Mouse (Mus musculus) forebrain, embryonic 10.5 days (tissue): ENCODE measurements around the gene Tmtc1. TPM values are rescaled to one million over a fixed set of nuclear protein-coding genes. Genes with fewer than 3 reads are reported as not detected.
A peak's percentile ranks its signal among the peaks of the same experiment; 100 is the strongest.

Experiments
- DNase-seq: peaks from one replicate; pipeline ENCODE4 v3.0.0-alpha.2; 2017; ENCODE audit warnings: low spot score; ENCODE audit errors: extremely low spot score
- H3K27ac ChIP-seq: fragments of 300-500 bp; sonication (generic); 2 replicates; pipeline ENCODE4 v1.5.1; 2016; ENCODE audit warnings: mild to moderate bottlenecking
- H3K27me3 ChIP-seq: fragments of 300-500 bp; sonication (generic); 2 replicates; pipeline ENCODE4 v1.6.1; 2016; ENCODE audit warnings: mild to moderate bottlenecking; ENCODE audit not compliant: poor library complexity, severe bottlenecking
- H3K36me3 ChIP-seq: fragments of 300-500 bp; sonication (generic); replicated peaks from 2 replicates; pipeline ENCODE4 v1.6.1; 2016; ENCODE audit warnings: mild to moderate bottlenecking, moderate library complexity
- H3K4me1 ChIP-seq: fragments of 300-500 bp; sonication (generic); 2 replicates; pipeline ENCODE4 v1.6.1; 2016
- H3K4me3 ChIP-seq: fragments of 300-500 bp; sonication (generic); 2 replicates; pipeline ENCODE4 v1.5.1; 2016; ENCODE audit warnings: mild to moderate bottlenecking, moderate library complexity
- H3K9me3 ChIP-seq: fragments of 300-500 bp; sonication (generic); 2 replicates; pipeline ENCODE4 v1.6.1; 2016; ENCODE audit warnings: mild to moderate bottlenecking, moderate library complexity
- WGBS: fragments of 180-500 bp; shearing (Covaris S2); methylation state at CpG from one replicate; pipeline ENCODE4 v1.1.7; 2016; 5-methylcytosine and 5-hydroxymethylcytosine counted together
- polyA plus RNA-seq: library from polyadenylated mRNA; unstranded; fragments of >200 nt; fragmentation: Nextera tagmentation; extraction: Ambion mirVana; gene quantifications from 2 replicates; pipeline ENCODE4 v1.2.1, GENCODE M21; 2016

The Tmtc1 gene
- polyA plus RNA-seq: 0.20 and 0.26 TPM in 2 replicates

DNA sequence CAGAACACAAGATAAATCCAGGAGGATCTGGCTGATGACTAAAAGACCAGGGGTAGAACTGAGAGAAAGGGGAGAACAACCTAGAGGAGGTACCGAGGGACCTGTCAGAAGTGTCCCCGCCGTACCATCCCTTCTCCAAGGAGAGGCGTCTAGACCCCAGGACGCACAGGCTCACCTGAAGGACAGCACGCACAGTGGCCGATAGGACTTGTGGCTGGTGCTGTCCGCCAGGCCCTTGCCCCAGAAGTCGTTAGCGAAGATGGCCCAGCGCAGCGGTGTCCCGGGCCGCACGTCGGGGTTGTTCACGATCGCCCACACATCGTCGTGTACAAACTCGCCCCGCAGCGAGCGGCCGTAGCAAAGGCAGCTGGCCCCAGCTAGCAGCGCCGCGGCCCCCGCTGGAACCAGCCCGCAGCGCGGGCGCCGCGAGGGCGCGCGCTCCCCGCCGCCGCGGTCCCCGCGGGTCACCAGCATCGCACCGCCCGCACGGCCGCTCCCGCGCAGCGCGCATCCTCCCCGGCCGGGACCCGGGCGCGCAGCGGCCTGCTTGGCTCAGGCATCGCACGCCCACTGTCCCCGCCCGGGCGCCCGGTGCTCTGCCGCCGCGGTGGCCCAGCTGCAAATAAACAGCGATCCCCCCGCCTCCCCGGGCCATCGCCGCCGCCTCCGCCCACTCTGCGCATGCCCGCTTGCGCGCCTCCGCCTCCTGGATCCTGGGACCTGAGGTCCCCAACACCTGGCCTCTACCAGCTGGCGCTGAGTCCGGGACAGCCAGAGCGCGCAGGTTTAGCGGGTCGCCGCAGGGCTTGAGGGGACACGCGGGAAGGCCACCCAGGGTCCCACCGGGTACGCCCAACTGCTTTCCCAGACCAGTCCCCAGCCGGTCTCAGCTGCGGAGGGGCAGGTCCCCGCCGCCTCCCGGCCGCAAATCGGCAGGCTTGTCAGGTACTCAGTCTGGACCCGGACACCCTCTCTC lies at the start of gene Tmtc1:
TSS of gene Tmtc1 (minus strand) at position 664 of the 976 bp plus-strand sequence.
- peak within 1 kb of the TSS; percentile 76 for H3K4me3 ChIP-seq
- peaks cover 67% of the 10 kb centered on the region for H3K27me3 ChIP-seq
- peak; percentile 73 for DNase-seq
- peak within 1 kb of the TSS; percentile 76 for H3K27ac ChIP-seq
- H3K36me3 ChIP-seq: no peaks in the 10 kb centered on the region
- peaks cover 37% of the 10 kb centered on the region for H3K4me1 ChIP-seq
- under 1% methylated on average over 98 of the region's 99 CpGs for WGBS
- no peaks in the 10 kb centered on the region; the same call in 1 of the 2 replicates for H3K9me3 ChIP-seq

DNA sequence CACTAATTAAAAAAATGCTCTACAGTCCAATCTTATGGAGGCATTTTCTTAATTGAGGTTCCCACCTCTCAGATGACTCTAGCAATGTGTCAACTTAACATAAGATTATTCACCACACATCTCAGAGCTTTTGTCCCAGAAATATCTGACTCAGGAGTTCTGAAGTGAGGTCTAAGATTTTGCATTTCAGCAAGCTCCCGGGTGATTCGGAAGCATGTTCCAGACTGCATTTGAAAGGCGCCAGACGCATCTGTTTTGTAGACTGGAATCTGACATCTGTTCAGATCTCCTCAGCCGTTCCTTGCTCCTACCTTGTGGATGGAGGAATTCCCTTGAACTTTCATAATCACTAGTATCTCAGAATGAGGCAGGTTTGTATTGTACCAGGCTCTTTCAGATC lies 47.7 kb upstream of the Tmtc1 start:
- no peaks in the 10 kb centered on the region for H3K36me3 ChIP-seq
- no peaks in the 10 kb centered on the region for H3K27me3 ChIP-seq
- H3K4me3 ChIP-seq: no peak overlapping the region
- H3K27ac ChIP-seq: no peak overlapping the region
- DNase-seq: no peak
- no peaks in the 10 kb centered on the region for H3K4me1 ChIP-seq
- WGBS: 91% methylated on average over 5 of the region's 5 CpGs
- H3K9me3 ChIP-seq: no peaks in the 10 kb centered on the region

DNA sequence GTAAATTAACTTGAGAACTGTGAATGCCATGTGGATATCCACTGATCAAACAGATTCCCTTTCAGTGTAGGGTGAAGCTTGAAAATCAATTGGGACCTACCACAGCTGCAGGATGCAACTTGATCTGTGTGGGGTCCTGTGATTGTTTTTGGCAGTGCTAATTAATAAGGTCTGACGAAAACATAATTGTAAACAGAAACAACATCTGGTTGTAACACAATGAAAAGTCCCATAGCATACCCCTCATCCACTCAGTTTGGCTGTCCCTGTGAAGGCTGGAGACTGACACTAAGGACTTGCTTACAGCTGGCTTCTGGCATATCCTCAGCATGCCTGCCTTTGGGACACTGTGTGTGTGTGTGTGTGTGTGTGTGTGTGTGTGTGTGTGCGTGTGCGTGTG lies 42.6 kb upstream of the Tmtc1 start:
- Histone ChIP-seq H3K9me3 (no peaks in the 10 kb centered on the region), H3K27ac (no peak overlapping the region), H3K4me3 (no peak overlapping the region), H3K27me3 (no peaks in the 10 kb centered on the region), H3K36me3 (no peaks in the 10 kb centered on the region), H3K4me1 (peaks cover 4% of the 10 kb centered on the region)
- no peak for DNase-seq
- 87% methylated on average over 3 of the region's 3 CpGs for whole genome bisulfite sequencing

DNA sequence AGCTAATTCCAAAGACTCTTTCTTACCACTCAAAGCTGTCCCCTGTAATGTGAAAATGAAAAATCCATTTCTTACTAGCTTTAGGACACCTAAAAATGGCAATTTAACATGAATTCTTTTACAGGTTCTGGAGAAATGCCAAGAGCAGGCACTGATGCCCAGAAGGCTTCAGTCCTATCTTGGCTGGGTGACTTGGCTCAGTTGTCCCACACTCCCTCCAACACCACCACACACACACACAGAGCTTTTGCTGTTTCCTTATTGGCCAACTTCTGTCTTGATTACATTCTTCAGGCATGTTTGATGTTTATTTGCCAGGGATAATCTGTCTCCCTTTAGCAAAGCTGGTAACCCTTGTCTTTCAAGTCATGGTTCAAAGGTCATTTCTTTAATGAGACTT lies 37.7 kb upstream of the Tmtc1 start:
- Histone ChIP-seq H3K27me3 (no peaks in the 10 kb centered on the region), H3K27ac (no peak overlapping the region), H3K9me3 (no peaks in the 10 kb centered on the region), H3K4me1 (peaks cover 20% of the 10 kb centered on the region), H3K4me3 (no peak overlapping the region), H3K36me3 (no peaks in the 10 kb centered on the region)
- no peak for DNase-seq

DNA sequence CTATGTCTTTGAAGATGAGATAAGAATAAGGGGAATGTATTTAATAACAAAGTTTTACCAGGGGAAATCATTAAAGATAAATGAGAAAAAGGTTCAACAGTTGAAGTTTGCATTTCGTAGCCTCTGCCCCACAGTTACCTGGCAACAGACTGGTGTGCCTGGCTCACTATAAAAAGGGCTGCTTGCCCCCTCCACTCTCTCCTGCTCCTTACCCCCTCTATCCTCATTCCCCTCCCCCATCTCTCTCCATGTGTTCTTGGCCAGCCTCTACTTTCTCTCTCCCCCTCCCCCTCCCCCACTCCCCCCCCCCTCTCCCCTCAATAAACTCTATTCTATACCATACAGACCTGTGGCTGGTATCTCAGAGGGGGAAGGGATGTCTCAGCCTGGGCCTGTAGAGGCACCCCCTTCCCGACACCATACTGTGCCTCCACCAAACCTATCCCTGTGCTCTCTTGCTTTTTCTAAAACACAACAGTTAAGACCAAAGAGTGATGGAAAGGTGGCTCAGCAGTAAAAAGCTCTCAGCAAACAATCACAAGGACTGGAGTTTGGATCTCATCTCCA lies 35.6 kb upstream of the Tmtc1 start:
- Histone ChIP-seq H3K4me1 (peaks cover 20% of the 10 kb centered on the region), H3K4me3 (no peak overlapping the region), H3K27ac (no peak overlapping the region), H3K36me3 (no peaks in the 10 kb centered on the region), H3K27me3 (no peaks in the 10 kb centered on the region), H3K9me3 (no peaks in the 10 kb centered on the region)
- no peak for DNase-seq
- 81% methylated on average over 2 of the region's 2 CpGs for WGBS

DNA sequence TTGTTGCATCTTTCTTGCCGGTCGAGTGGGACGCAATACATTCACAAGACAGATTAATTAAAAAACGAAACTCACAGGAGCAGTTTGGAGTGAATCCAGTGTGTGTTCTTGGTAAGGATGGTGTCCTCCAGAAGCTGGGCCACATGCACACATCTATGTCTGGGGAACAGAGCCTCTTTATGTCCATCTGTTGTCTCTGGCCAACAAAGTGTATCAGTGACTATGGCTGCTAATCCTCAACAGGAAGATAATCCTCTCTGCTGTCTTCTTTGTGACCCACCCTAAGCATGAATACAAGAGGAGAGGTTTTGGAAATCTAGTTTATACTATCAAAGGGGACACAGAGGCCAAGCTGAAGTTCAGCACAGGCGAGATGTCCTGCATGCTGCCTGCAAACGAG lies 34.2 kb upstream of the Tmtc1 start:
- Histone ChIP-seq H3K4me1 (peaks cover 15% of the 10 kb centered on the region), H3K36me3 (no peaks in the 10 kb centered on the region), H3K9me3 (no peaks in the 10 kb centered on the region), H3K27ac (no peak overlapping the region), H3K27me3 (no peaks in the 10 kb centered on the region), H3K4me3 (no peak overlapping the region)
- 73% methylated on average over 6 of the region's 6 CpGs for WGBS
- no peak for DNase-seq

DNA sequence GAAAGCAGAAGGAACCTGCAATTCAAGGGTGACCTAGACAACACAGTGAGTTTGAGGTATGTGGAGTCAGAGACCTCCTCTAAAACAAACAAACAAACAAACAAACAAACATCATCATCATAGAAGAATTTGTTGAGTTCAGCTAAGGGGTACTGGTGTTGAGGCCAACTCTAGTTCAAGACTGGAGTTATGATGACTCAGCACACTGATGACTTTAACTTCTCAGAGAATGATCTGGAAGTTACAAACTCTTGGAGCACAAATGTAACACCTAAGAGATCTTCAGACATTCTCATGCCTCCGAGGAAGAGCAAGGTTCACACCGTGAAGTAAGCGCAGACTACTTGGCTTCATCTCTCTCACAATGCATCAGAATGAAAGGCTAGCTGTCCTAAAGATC lies 28.1 kb upstream of the Tmtc1 start:
- no peak overlapping the region for H3K4me3 ChIP-seq
- no peaks in the 10 kb centered on the region for H3K27me3 ChIP-seq
- DNase-seq: no peak
- 95% methylated on average over 3 of the region's 3 CpGs for WGBS
- H3K9me3 ChIP-seq: no peaks in the 10 kb centered on the region
- peaks cover 5% of the 10 kb centered on the region; the same call in 1 of the 2 replicates for H3K4me1 ChIP-seq
- no peaks in the 10 kb centered on the region for H3K36me3 ChIP-seq
- no peak overlapping the region for H3K27ac ChIP-seq

DNA sequence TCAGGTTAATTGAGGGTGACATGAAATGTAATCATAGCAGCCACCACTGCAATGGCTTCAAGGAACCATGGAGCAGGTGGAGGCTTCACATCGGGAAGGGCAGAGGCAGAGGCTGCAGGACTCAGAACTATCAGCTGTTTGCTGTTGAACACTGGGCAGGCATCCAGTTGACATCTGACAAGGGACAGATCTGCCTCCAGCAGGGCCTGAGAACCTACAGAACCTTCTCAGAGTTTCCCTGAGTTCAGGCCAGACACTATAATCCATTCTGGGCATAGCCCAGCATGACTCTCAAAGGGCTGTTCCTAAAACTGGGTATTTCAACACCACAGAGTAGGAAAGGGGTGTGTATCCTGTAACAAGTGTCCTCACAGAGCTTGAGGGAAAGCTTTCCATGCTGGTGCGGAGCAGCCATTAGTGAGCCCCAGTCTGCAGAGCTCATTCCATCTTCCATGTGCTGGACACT lies 23.8 kb upstream of the Tmtc1 start:
- DNase-seq: no peak
- Histone ChIP-seq H3K36me3 (no peaks in the 10 kb centered on the region), H3K4me3 (no peak overlapping the region), H3K4me1 (peaks cover 6% of the 10 kb centered on the region; the same call in 1 of the 2 replicates), H3K9me3 (no peaks in the 10 kb centered on the region), H3K27ac (no peak overlapping the region), H3K27me3 (no peaks in the 10 kb centered on the region)
- WGBS: 70% methylated on average over 2 of the region's 2 CpGs

DNA sequence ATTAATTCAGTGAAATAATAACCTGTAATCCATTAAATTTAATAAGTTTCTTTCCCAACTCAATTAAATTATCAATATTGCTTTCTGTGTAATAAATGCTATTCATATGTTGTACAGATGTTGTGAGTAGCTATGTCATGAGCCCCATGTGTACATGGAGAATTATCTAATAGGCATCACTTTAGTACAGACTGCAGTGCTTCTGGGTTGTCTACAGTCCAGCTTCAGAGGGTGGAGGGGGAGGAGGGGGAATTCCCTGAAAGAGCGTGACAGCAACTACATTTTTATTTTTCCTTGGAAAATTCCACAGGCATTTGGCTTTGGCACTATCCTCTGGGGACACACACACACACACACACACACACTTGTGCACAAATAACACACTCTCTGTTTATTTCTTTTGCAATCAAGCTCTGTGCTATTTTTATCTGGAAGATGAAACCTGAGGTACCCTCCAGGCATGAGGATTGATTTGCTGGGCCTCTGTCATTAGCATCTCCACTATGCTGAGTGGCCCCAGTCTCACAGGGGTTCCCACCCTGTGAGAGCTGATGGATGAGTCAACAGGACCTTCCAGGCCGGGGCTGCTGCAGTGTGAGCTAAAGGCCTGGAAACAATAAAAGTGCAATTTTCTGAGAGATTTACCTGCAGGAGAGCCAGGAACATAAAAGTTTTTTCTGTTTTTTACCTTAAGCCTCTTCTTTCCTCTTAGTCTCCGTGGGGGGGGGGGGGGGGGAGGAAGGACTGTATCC lies 23.2 kb upstream of the Tmtc1 start:
- Histone ChIP-seq H3K27ac (no peak overlapping the region), H3K4me1 (peaks cover 6% of the 10 kb centered on the region; the same call in 1 of the 2 replicates)
- no peak for DNase-seq

DNA sequence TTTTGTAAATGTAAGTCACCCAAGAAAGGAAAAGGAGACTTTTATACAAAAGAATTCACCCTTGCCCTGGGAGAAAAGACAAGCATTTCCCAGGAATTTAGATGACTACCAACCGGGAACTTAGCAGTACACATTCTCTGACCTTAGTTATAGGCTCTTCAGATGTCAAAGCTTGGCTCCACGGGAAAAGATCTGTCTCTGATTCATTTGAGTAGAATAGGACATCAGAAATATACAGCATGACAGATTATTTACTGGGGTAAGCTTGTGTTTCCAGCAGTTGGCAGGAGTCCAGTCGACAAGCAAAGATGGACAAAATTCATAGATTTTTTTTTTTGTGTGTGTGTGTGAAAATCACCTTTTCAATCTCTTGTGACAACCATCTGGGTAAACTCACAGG lies 15.4 kb upstream of the Tmtc1 start:
- Histone ChIP-seq H3K4me3 (no peak overlapping the region), H3K27ac (no peak overlapping the region), H3K9me3 (peaks cover 10% of the 10 kb centered on the region; the same call in 1 of the 2 replicates), H3K4me1 (no peaks in the 10 kb centered on the region), H3K27me3 (no peaks in the 10 kb centered on the region), H3K36me3 (no peaks in the 10 kb centered on the region)
- WGBS: 82% methylated on average over 3 of the region's 3 CpGs
- DNase-seq: no peak

More for the DNA sequence above, 23.2 kb upstream of the Tmtc1 start:
- WGBS: 41% methylated on average over 3 of the region's 3 CpGs
- no peaks in the 10 kb centered on the region for H3K9me3 ChIP-seq
- H3K4me3 ChIP-seq: no peak overlapping the region
- H3K36me3 ChIP-seq: no peaks in the 10 kb centered on the region
- no peaks in the 10 kb centered on the region for H3K27me3 ChIP-seq

DNA sequence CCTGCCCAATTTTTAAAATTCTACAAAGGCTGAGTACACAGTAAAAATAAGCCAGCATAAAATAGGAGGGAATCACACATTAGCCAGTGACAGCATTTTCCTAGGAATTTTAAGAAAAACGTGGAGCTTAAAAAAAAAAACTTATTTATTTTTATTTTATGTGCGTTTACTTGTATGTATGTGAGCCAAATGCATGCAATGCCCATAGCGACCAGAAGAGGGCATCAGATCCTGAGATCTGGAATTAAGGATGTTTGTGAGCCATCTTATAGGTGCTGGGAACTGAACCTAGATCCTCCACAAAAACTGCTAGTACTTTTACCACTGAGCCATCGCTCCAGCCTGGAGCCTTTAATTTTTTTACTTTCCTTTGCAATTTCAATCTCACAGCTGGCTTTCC lies 11.3 kb upstream of the Tmtc1 start:
- no peak for DNase-seq
- Histone ChIP-seq H3K4me3 (no peak overlapping the region), H3K27ac (no peak overlapping the region), H3K4me1 (no peaks in the 10 kb centered on the region), H3K36me3 (no peaks in the 10 kb centered on the region), H3K27me3 (no peaks in the 10 kb centered on the region), H3K9me3 (peaks cover 10% of the 10 kb centered on the region; the same call in 1 of the 2 replicates)
- 70% methylated on average over 4 of the region's 4 CpGs for WGBS

DNA sequence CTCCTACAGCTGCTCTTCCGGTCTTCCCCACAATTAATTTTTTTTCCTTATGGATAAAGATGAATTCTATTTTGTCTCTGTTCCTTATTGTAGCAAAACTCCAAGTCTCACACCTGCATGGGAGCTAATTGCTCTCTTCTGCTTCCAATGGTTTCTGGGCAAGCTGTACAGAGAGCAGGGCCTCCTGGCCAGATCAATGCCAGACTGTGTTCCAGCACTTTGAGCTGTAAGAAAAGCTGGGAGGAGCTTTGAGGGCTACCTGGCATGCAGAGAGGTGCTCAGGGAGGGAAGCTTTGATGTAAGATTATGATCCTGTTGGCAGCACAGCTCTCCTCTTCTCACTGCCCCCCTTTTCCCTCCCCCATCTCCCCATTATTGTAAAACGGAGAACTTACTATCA lies 10.6 kb upstream of the Tmtc1 start:
- H3K27ac ChIP-seq: no peak overlapping the region
- H3K4me3 ChIP-seq: no peak overlapping the region
- peaks cover 10% of the 10 kb centered on the region; the same call in 1 of the 2 replicates for H3K9me3 ChIP-seq
- H3K36me3 ChIP-seq: no peaks in the 10 kb centered on the region
- H3K4me1 ChIP-seq: no peaks in the 10 kb centered on the region
- no peaks in the 10 kb centered on the region for H3K27me3 ChIP-seq
- 81% methylated on average over 2 of the region's 2 CpGs for WGBS
- DNase-seq: no peak
